Mouse (Mus musculus) heart, embryonic 16.5 days (tissue): ENCODE measurements around the gene Kdelr2. TPM values are rescaled to one million over a fixed set of nuclear protein-coding genes. Genes with fewer than 3 reads are reported as not detected.

Experiments
- ATAC-seq: fragments of 200-750 bp; cut with Nextera tagmentation; replicated peaks from 2 replicates; pipeline ENCODE4 v1.8.0; 2017; ENCODE audit warnings: moderate number of reproducible peaks; ENCODE audit not compliant: insufficient read depth, low FRiP score; ENCODE audit errors: extremely low read depth
- H3K27ac ChIP-seq: fragments of 300-500 bp; sonication (generic); 2 replicates; pipeline ENCODE4 v1.5.1; 2014; ENCODE audit warnings: mild to moderate bottlenecking, low read length, control low read depth, moderate library complexity
- H3K27me3 ChIP-seq: fragments of 300-500 bp; sonication (generic); 2 replicates; pipeline ENCODE4 v1.6.1; 2014; ENCODE audit warnings: low read length, mixed read lengths; ENCODE audit not compliant: control insufficient read depth, insufficient read depth
- H3K36me3 ChIP-seq: fragments of 300-500 bp; sonication (generic); 2 replicates; pipeline ENCODE4 v1.6.1; 2014; ENCODE audit not compliant: control insufficient read depth, insufficient read depth
- H3K4me1 ChIP-seq: fragments of 300-500 bp; sonication (generic); 2 replicates; pipeline ENCODE4 v1.6.1; 2014; ENCODE audit warnings: low read length, mixed read lengths; ENCODE audit not compliant: control insufficient read depth, insufficient read depth
- H3K4me2 ChIP-seq: fragments of 300-500 bp; sonication (generic); 2 replicates; pipeline ENCODE4 v1.6.1; 2014; ENCODE audit warnings: low read depth, mild to moderate bottlenecking, control low read depth, low read length
- H3K4me3 ChIP-seq: fragments of 300-500 bp; sonication (generic); 2 replicates; pipeline ENCODE4 v1.5.1; 2014; ENCODE audit warnings: mild to moderate bottlenecking, control low read depth, low read length
- H3K9ac ChIP-seq: fragments of 300-500 bp; sonication (generic); 2 replicates; pipeline ENCODE4 v1.6.1; 2014; ENCODE audit warnings: low read length, control low read depth
- H3K9me3 ChIP-seq: fragments of 300-500 bp; sonication (generic); replicated peaks from 2 replicates; pipeline ENCODE4 v1.6.1; 2016; ENCODE audit warnings: low read length; ENCODE audit not compliant: control insufficient read depth
- WGBS: fragments of 180-500 bp; shearing (Covaris S2); extraction: QIAGEN DNeasy Blood & Tissue Kit; methylation state at CpG from one replicate; pipeline ENCODE4 v1.1.7; 2014; 5-methylcytosine and 5-hydroxymethylcytosine counted together
- polyA plus RNA-seq: library from polyadenylated mRNA; unstranded; fragments of >200 nt; fragmentation: Nextera tagmentation; extraction: Ambion mirVana; gene quantifications from 2 replicates; pipeline ENCODE4 v1.2.1, GENCODE M21; 2015

Kdelr2 gene
- polyA plus RNA-seq, 1 experiment from 2014 or later: 203 TPM

DNA sequence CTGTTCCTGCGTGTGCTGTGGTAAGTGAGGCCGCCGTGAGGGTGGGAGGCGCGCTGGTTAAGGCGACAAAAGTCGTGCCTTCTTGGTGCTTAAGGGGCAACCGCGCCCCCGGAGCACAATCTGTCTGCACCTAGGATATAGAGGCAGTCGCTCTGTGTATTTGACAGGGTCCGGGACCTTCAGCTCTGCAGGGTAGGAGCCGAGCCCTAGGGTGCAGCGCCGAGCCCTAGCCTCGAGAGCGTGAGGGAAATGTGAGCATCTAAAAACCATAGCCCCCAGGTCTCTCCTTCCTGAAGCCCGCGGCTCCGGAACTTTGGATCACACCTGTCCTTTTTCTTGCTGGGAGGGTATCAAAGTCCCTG is 61.1 kb downstream of the Kdelr2 start:
- Histone ChIP-seq H3K27ac (peak overlapping the region; percentile 47), H3K4me1 (peaks cover 10% of the 10 kb centered on the region; the same call in 1 of the 2 replicates), H3K4me2 (peak overlapping the region; percentile 97), H3K36me3 (no peaks in the 10 kb centered on the region), H3K27me3 (no peaks in the 10 kb centered on the region), H3K9ac (peak overlapping the region; percentile 80), H3K4me3 (peak overlapping the region; percentile 69), H3K9me3 (no peaks in the 10 kb centered on the region)
- WGBS: 0% methylated on average over 20 of the region's 20 CpGs
- peak; percentile 45 for ATAC-seq

DNA sequence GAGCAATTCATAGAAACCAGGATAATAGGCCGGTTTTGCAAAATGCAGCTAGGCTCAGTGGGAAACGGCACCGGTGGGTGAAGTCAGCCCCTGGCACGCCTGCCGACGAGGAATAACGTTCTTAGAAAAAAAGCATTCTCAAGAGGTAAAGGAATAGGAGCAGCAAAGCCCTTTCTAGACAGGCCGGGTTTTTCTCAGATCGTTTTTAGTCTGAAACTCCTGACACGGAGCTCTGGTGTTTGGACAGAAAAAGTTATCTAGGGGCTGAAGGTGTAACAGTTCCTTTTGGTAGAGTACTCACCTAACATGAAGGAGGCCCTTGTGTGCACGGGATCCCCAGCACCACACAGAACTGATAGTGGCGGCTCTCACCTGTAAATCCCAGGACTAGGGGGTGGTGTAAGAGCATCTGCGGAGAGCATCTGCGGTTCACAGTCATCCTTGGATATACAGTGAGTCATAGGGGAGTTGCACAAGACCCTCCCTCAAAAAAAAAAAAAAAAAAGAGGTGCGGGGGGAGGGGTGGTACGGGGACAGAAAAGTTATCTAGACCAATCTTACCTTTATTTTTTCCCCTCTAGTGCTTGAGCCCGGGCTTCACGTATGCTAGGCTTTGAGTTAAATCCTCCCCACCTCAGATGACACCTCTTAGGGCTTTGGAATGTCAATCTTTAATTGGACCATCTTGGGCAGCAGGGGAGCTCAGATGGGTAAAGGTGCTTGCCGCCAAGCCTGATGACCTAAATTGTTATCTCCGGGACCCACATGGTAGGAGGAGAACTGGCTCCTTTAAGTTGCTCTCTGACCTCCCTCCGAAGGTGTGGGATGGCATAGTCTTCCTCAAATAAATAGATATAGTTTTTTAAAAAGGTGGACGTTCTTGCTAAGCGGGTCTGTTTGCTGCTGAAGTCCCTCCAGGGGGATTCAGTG is 61.8 kb downstream of the Kdelr2 start:
- 31% methylated on average over 23 of the region's 23 CpGs for whole genome bisulfite sequencing
- peak overlapping the region; percentile 97 for H3K4me2 ChIP-seq
- peak overlapping the region; percentile 69 for H3K4me3 ChIP-seq
- peak overlapping the region; percentile 80 for H3K9ac ChIP-seq
- peaks cover 12% of the 10 kb centered on the region; the same call in 1 of the 2 replicates for H3K4me1 ChIP-seq
- no peaks in the 10 kb centered on the region for H3K9me3 ChIP-seq
- ATAC-seq: no peak
- H3K27me3 ChIP-seq: no peaks in the 10 kb centered on the region
- H3K27ac ChIP-seq: no peak overlapping the region
- no peaks in the 10 kb centered on the region; the same call in 1 of the 2 replicates for H3K36me3 ChIP-seq

DNA sequence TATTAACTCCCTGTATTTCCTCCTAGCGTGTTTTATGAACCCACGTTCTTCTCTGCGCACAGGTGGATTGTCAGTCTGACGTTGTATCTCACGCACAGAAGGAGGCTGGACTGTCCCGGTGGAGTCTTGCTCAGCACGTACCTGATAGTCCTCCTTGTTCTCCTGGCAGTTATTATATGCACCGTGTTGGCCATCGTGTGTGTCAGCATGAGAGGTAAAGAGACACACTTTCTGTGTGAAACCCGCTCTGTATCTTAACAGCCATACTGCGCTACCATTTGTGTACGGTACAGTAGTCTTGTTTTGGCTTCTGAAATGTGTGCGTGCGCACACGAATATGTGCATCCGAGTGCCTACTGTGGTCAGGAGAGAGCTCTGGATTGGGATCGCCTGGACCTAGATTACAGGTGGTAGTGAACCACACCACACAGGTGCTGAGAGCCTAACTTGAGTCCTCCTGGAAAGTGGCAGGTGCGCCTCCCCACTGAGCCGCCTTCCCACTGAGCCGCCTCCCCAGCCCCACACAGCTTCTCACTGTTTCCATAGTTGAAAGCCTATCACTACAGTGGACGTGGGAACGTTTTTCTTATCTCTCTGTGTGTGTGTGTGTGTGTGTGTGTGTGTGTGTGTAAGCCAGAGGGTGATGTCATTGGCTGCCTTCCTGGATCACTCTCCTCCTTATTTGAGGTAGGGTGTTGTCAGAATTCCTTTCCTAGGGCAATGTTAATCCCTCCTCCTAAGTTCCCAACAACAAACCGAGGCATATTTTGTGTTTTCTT is 63.4 kb downstream of the Kdelr2 start:
- H3K4me2 ChIP-seq: no peak overlapping the region
- H3K4me1 ChIP-seq: peaks cover 19% of the 10 kb centered on the region
- no peaks in the 10 kb centered on the region; the same call in 1 of the 2 replicates for H3K36me3 ChIP-seq
- no peaks in the 10 kb centered on the region for H3K27me3 ChIP-seq
- H3K27ac ChIP-seq: no peak overlapping the region
- 86% methylated on average over 23 of the region's 23 CpGs for WGBS
- no peak overlapping the region for H3K4me3 ChIP-seq
- H3K9ac ChIP-seq: no peak overlapping the region
- H3K9me3 ChIP-seq: no peaks in the 10 kb centered on the region
- no peak for ATAC-seq

DNA sequence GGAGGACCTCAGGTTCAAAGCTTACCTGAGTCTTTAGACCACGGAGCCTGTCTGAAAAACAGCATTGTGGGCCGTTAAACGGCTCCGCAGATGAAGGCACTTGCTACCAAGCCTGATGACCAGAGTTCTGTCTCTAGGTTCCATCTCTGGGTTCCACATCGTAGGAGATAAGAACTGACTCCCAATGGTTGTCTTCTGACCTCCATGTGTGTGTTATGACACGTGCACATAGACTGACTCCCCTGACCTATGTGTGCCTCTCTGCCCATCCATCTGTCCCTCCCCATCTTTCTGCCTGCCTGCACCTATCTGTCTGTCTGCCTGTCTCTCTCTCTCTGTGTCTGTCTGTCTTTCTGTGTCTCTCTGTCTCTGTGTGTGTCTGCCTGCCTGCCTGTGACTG is 64.3 kb downstream of the Kdelr2 start:
- Histone ChIP-seq H3K27ac (no peak overlapping the region), H3K4me3 (no peak overlapping the region), H3K9ac (no peak overlapping the region), H3K27me3 (no peaks in the 10 kb centered on the region), H3K9me3 (no peaks in the 10 kb centered on the region), H3K4me1 (peaks cover 19% of the 10 kb centered on the region), H3K36me3 (peaks cover 2% of the 10 kb centered on the region), H3K4me2 (no peak overlapping the region)
- ATAC-seq: no peak
- WGBS: 86% methylated on average over 6 of the region's 6 CpGs

DNA sequence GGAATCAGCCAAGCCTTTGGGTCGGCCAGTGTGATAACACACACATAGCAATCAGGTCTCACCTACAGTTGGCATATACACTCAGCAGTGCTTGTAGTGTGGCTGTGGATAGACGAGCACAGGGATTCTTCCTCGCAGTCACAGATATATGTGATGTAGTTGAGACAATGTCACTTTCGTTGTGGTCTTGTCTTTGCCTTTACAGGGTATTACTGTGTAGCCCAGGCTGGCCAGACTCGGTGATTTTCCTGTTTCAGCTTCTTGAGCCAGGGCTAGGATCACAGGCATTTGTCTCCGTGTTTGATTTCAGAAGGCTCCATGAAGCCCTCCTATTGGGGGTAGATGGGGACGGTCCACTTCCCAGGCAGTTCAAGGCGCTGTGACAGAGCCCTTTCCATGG is 66.0 kb downstream of the Kdelr2 start:
- Histone ChIP-seq H3K4me1 (peaks cover 19% of the 10 kb centered on the region), H3K27ac (no peak overlapping the region), H3K27me3 (no peaks in the 10 kb centered on the region), H3K36me3 (peaks cover 7% of the 10 kb centered on the region), H3K9me3 (no peaks in the 10 kb centered on the region), H3K9ac (no peak overlapping the region), H3K4me2 (no peak overlapping the region), H3K4me3 (no peak overlapping the region)
- WGBS: 84% methylated on average over 8 of the region's 8 CpGs
- ATAC-seq: no peak

DNA sequence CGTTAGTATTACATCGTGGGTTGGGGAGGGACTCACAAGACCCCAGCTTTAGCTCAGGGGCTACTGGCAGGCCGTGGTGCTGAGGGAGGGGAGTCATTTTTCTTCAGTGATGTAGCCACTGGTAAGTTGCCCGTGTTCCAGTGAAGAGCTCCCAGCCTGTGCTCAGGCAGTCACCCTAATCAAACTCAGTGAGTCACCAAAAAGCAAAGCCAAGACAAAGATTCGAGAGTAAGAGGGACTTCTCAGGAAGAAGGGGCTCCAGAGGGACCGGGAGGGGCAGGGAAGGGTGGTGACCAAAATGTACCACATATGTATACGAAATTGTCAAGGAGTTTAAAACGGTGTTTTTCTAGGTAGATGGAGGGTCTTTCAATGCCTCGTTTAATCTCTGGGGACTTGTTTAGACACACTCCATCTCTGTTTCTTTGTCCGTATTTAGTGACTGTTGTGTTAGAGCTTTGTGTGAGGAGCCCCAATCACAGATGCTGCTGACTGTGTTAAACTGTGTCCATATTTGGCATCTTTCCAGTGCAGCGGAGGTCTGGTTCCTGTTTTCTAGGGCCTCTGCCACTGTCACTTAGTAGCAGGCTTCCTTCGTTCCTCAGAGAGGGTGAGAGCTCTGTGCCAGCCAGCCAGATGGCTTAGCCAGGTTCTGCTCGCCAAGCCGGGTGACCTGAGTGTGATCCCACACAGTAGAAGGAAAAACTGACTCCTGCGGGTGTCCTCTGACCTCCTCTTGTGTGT is 67.0 kb downstream of the Kdelr2 start:
- Histone ChIP-seq H3K27ac (peak overlapping the region; percentile 74), H3K4me1 (peaks cover 12% of the 10 kb centered on the region), H3K27me3 (no peaks in the 10 kb centered on the region), H3K4me2 (no peak overlapping the region), H3K36me3 (peaks cover 8% of the 10 kb centered on the region), H3K4me3 (no peak overlapping the region), H3K9me3 (no peaks in the 10 kb centered on the region), H3K9ac (no peak overlapping the region)
- peak; percentile 76 for ATAC-seq
- 40% methylated on average over 15 of the region's 15 CpGs for WGBS

DNA sequence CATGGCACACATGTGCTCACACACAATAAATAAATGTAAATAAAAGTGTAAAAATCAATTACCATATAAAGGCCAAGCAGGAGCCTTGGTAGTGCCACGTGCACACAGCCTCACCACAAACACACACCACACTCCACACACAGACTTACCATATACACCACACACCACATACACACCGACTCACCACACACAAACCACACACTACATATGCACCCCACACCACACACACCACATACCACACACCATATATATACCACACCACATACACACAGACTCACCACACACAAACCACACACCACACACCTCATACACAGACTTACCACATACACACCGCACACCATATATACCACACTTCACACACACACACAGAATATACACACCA is 67.5 kb downstream of the Kdelr2 start:
- peaks cover 10% of the 10 kb centered on the region for H3K4me1 ChIP-seq
- H3K9ac ChIP-seq: no peak overlapping the region
- 78% methylated on average over 3 of the region's 3 CpGs for WGBS
- no peak for ATAC-seq
- H3K27me3 ChIP-seq: no peaks in the 10 kb centered on the region
- H3K4me3 ChIP-seq: no peak overlapping the region
- H3K4me2 ChIP-seq: no peak overlapping the region
- peak overlapping the region; percentile 74 for H3K27ac ChIP-seq
- H3K9me3 ChIP-seq: no peaks in the 10 kb centered on the region
- H3K36me3 ChIP-seq: peaks cover 13% of the 10 kb centered on the region
